Mouse (Mus musculus): ENCODE results near the gene Kdm4b. TPM values are rescaled to one million over a fixed set of nuclear protein-coding genes. Genes with fewer than 3 reads are reported as not detected.

Kdm4b gene
- polyA plus RNA-seq, 1 experiment from 2014 or later: 66.7 TPM

DNA sequence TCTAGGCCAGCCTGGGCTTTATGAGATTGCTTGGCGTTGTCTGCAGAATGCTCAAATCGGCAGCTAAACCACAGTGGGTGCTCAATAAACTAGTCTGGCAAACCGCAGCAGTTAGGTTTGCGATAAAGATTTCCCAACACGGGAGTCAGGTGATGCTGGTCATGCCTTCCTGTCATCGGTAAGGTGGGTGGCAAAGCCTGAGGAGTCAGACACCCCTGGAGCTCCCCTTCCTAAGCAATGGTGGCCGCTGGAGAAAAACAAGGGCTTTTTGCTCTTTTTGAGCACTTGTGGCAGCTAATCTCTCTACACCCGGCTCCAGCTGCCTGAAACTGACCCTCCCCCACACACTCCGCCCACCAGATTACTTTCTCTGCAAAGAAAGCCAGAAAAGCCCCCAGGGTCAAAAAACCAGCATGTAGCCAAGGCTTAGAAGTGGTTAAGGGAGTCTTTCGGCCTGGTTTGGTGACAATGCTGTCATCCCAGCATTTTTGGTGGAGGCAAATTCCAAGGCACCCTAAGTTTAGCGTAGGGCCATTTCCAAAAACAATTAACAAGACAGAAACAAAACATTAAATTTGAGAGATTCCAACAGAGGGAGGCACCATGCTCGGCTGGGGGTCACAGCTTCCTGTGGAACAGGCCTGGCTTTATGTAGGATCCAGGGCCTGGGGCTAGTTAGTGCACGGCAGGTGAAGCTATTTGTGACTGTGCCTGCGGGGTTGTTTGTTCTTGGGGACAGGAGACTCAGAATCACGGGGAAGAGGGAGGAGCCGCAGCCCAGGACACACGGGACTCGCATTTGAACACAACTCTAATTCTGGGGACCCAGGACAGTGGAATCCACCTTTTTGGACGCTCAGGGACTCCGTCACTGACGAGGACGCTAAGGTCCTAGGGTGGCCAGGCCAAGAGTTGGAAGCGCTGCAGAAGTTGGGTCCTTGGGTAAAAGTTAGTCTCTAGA lies 36.2 kb upstream of the Kdm4b start:
- Histone ChIP-seq H3K9ac (peak overlapping the region; percentile 35), H3K4me2 (peak overlapping the region; percentile 46), H3K9me3 (no peaks in the 10 kb centered on the region), H3K27ac (peak overlapping the region; percentile 71), H3K27me3 (no peaks in the 10 kb centered on the region), H3K4me1 (replicated peaks) (peaks cover 34% of the 10 kb centered on the region), H3K36me3 (peaks cover 3% of the 10 kb centered on the region; the same call in 1 of the 2 replicates), H3K4me3 (peak overlapping the region; percentile 23)
- WGBS: 5% methylated on average over 23 of the region's 23 CpGs
- no peak for ATAC-seq (ENCODE audit: low FRiP score)

DNA sequence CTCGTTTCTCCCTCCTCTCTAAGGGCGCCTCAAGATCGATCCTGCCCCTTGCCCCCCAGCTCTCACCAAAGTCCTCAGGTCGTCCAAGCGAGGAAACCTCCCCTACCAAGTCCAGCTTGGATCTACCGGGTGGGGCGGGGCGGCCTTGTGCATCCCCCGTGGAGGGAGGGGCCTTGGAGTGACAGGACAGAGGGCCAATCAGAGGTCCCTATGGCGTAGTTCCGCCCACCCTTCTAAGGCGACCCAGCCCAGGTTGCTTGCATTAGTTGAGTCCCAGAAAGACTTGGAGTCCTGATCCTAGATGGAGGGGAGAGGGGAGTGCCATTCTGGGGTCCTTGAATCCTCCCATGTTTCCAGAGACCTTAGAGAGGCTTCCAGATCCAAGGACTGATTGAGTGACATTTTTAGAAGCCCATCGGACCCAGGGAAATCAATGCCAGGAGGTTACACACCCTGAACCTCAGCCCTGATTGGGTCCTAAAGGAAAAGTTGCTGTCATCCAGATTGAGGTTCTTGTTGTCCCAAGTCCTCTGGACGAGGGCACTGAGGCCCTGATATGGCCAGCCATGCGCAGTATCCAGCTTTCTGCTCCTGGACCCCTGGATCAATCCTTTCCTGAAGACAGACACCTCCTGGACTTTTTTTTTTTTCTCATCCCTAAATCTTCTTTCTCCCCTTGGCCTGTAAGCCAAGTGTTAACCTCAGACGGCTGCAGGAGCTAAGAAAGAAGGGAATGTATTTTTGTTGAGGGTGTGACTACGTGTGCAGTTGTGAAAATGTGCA lies 35.3 kb upstream of the Kdm4b start:
- WGBS: 4% methylated on average over 17 of the region's 17 CpGs
- no peaks in the 10 kb centered on the region for H3K27me3 ChIP-seq
- peaks cover 3% of the 10 kb centered on the region; the same call in 1 of the 2 replicates for H3K36me3 ChIP-seq
- peak overlapping the region; percentile 35; the same call in 1 of the 2 replicates for H3K9ac ChIP-seq
- peak overlapping the region; percentile 71; the same call in 1 of the 2 replicates for H3K27ac ChIP-seq
- H3K4me2 ChIP-seq: peak overlapping the region; percentile 46
- peak; percentile 52 for ATAC-seq (ENCODE audit: low FRiP score)
- no peaks in the 10 kb centered on the region for H3K9me3 ChIP-seq
- H3K4me1 ChIP-seq (replicated peaks): peaks cover 34% of the 10 kb centered on the region
- peak overlapping the region; percentile 23 for H3K4me3 ChIP-seq

DNA sequence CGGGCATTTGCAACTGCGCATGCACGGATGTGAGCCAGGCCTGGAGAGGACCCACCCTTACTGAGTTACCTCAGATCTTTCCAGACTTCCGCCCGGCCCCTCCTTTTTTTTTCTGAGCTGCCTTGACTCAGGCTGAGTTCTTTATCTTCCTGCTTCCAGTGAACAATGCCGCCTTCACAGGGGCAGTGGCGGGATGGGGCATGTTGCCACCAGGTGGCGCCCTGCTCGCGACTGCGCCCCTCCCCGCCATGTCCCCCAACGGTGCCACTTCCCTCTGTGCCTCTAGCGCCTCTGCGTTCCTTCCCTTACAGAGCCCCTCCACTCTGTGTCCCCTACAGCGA lies 34.7 kb upstream of the Kdm4b start:
- Histone ChIP-seq H3K27me3 (no peaks in the 10 kb centered on the region), H3K4me3 (peak overlapping the region; percentile 23), H3K4me1 (replicated peaks) (peaks cover 34% of the 10 kb centered on the region), H3K9me3 (no peaks in the 10 kb centered on the region), H3K27ac (peak overlapping the region; percentile 71), H3K36me3 (no peaks in the 10 kb centered on the region), H3K9ac (peak overlapping the region; percentile 35; the same call in 1 of the 2 replicates), H3K4me2 (peak overlapping the region; percentile 46)
- WGBS: 1% methylated on average over 16 of the region's 16 CpGs
- peak; percentile 72 for ATAC-seq (ENCODE audit: low FRiP score)

DNA sequence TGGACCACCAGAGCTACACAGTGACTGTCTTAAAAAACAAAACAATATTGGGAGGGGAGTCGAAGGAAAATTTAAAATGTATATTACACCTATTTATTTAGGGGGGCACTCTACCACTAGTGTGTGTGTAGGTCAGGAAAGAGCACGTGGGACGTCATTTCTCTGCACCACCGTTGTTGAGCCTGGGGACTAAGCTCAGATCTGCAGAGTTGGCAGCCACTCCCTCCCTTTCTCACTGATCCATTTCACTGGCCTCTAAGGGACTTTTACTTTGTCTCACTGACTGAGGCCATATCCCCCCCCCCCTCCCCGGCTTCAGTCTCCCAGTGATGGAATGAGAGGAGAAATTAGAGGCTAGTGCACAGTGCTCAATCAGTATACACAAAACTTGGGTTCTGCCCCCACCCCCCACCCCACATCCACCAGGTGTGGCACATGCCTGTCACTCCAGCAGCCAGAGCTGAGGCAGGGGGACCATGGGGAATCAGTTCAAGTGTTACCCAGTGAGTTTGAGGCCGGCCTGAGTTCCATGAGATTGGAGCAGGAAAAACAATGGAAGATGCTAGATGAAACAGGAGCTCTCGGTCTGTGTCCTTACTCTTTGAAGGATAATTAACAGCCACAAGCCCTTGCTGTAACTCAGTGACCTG lies 33.9 kb upstream of the Kdm4b start:
- WGBS: 66% methylated on average over 7 of the region's 7 CpGs
- ATAC-seq (ENCODE audit: low FRiP score): no peak
- H3K9ac ChIP-seq: no peak overlapping the region
- no peak overlapping the region for H3K4me3 ChIP-seq
- no peaks in the 10 kb centered on the region for H3K36me3 ChIP-seq
- no peak overlapping the region for H3K27ac ChIP-seq
- no peak overlapping the region for H3K4me2 ChIP-seq
- H3K9me3 ChIP-seq: no peaks in the 10 kb centered on the region
- no peaks in the 10 kb centered on the region for H3K27me3 ChIP-seq
- peaks cover 34% of the 10 kb centered on the region for H3K4me1 ChIP-seq (replicated peaks)

DNA sequence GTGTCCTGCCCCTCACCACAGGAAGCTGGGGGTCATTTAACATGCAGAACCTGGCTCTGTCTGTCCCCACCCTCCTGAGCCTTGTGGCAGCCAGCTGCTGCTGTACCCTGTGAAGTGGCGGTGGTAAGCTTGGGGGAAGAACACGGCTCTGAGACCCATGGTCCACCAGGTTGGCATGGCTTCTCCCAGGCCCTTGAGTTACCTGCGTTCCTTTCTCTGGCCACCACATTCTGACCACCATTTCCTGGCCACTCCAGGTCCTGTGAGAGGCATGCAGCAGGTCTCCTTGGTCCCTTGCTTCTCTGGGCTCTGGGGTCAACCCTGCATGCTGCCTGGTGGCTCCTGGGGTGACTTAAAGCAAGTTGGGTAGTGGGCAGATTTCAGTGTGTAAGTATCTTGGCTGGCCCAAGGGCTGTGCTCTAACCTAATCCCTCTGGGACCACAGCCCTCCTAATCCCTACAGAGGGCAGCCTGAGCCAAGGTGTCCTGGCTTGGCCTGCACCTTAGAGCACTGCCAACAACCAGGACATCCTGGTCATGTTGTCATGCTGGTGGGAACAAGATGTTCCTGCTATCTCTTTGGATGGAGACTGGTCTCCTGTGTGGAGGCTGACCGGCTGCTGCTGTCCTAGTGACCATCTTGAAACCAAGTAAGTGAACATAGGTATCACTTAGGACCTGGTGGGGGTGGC lies 33.2 kb upstream of the Kdm4b start, which contains the start of gene Plin3:
Gene Plin3 (minus strand): TSS at position 343 of the 692 bp plus-strand sequence.
- Histone ChIP-seq H3K9ac (no peak within 1 kb of the TSS), H3K9me3 (no peaks in the 10 kb centered on the region), H3K4me1 (replicated peaks) (peaks cover 32% of the 10 kb centered on the region), H3K27me3 (no peaks in the 10 kb centered on the region), H3K36me3 (no peaks in the 10 kb centered on the region), H3K4me2 (no peak within 1 kb of the TSS), H3K27ac (no peak within 1 kb of the TSS), H3K4me3 (no peak within 1 kb of the TSS)
- ATAC-seq (ENCODE audit: low FRiP score): no peak
- 81% methylated on average over 4 of the region's 4 CpGs for WGBS

DNA sequence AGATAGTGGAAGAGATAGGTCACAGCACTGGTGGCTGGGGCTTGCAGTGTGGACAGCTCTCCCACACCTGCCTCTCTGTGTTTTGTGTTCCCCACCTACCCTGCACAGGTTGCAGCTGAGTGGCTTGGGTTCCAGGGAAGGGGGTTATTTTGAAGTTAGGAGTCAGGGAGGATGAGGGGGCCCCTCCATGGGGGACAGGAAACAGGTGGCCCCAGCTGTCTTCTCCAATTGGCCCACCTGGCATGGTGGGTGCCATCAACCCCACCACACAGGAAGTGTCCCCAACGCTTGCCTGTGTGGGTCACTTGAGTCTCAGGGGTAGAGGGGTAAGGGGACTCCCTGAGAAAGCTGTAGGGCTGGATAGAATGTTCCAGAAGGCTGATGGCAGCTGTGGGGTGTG lies 32.6 kb upstream of the Kdm4b start:
- Histone ChIP-seq H3K27ac (no peak overlapping the region), H3K9me3 (no peaks in the 10 kb centered on the region), H3K4me2 (no peak overlapping the region), H3K27me3 (no peaks in the 10 kb centered on the region), H3K36me3 (no peaks in the 10 kb centered on the region), H3K4me1 (replicated peaks) (peaks cover 27% of the 10 kb centered on the region), H3K4me3 (no peak overlapping the region), H3K9ac (no peak overlapping the region)
- ATAC-seq (ENCODE audit: low FRiP score): no peak
- 86% methylated on average over 1 of the region's 1 CpGs for WGBS

DNA sequence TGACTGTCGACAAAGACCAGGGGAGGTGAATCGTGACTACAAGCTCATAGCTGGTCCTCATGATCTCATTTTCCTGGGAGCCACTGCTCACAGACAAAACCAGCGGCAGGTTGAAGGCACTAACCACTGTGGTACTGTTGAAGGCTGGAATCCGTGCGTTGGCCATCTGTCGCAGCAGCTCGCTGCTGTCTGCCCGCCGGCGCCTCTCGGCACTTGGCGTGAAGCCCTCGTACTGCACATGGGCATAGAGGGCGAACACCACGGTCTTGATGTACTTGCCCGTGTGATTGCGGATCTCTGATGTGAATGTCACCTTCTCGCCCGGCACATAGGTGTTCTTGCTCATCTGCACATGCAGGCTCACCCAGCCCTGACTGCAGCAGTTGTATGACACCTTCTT lies 31.6 kb upstream of the Kdm4b start:
- H3K27ac ChIP-seq: no peak overlapping the region

DNA sequence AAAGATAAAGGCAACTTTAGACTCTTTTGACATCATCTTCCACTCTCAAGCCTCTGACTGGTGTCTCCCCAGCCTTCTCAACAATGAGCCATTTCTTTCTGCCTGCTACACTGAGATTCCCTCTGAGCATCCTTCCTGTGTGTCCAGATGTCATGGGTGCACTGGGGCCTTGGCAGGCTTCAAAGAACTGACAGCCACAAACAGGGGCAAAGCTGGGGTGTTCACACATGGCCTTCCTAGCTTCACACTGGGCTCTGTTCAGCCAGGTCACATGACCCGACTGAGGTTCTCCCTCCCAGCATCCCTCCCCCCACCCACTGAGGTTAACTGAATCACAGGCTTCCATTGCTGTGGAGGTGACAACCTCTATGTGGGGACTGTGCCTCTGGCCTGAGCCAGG lies 29.7 kb upstream of the Kdm4b start:
- no peak overlapping the region for H3K4me2 ChIP-seq
- no peaks in the 10 kb centered on the region for H3K9me3 ChIP-seq
- no peak for ATAC-seq (ENCODE audit: low FRiP score)
- H3K27me3 ChIP-seq: no peaks in the 10 kb centered on the region
- no peak overlapping the region for H3K4me3 ChIP-seq
- no peak overlapping the region for H3K27ac ChIP-seq
- H3K4me1 ChIP-seq (replicated peaks): peaks cover 4% of the 10 kb centered on the region
- 72% methylated on average over 1 of the region's 1 CpGs for WGBS
- H3K9ac ChIP-seq: no peak overlapping the region
- H3K36me3 ChIP-seq: no peaks in the 10 kb centered on the region

More for the DNA sequence above, 31.6 kb upstream of the Kdm4b start:
- Histone ChIP-seq H3K4me3 (no peak overlapping the region), H3K9me3 (no peaks in the 10 kb centered on the region), H3K36me3 (no peaks in the 10 kb centered on the region), H3K27me3 (no peaks in the 10 kb centered on the region), H3K9ac (no peak overlapping the region), H3K4me1 (replicated peaks) (peaks cover 22% of the 10 kb centered on the region), H3K4me2 (no peak overlapping the region)
- no peak for ATAC-seq (ENCODE audit: low FRiP score)
- 89% methylated on average over 19 of the region's 19 CpGs for WGBS

DNA sequence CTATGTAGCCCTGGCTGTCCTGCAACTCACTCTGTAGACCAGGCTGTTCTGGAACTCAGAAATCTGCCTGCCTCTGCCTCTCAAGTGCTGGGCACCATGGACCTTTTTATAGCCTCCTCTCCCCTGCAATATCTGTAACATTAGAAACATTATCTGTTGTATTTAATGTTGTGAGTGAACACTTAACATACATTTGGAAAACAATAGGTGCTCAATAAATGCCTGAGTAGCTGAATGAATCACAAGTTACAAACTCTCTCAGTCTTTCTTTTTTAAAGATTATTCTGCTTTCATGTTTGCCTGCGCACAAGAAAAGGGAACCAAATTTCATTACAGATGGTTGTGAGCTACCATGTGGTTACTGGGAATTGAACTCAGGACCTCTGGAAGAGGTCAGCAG lies 27.6 kb upstream of the Kdm4b start:
- Histone ChIP-seq H3K4me1 (replicated peaks) (peaks cover 7% of the 10 kb centered on the region), H3K27me3 (peaks cover 4% of the 10 kb centered on the region; the same call in 1 of the 2 replicates), H3K4me3 (no peak overlapping the region), H3K9me3 (no peaks in the 10 kb centered on the region), H3K27ac (no peak overlapping the region), H3K9ac (no peak overlapping the region), H3K4me2 (no peak overlapping the region), H3K36me3 (no peaks in the 10 kb centered on the region)
- 100% methylated on average over 1 of the region's 1 CpGs for WGBS
- no peak for ATAC-seq (ENCODE audit: low FRiP score)

DNA sequence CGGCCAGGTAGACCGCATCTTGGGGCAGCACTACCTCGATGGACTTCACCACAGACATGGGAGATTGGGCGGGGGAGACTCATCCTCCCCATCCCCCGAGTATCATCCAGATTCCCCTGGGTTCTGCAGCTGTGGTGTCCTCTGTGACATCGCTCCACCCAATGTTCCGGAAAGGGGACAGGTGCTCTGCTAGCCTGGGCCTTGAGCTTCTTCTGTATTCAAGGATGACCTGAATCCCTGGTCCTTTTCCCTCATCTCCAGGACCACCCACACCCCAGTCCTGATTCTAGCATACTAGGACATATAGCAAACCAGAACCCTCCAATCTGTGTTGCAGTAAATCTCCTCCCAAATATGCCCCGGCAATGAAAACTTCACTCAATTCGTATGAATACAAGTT lies 25.7 kb upstream of the Kdm4b start, which contains the start of gene Arrdc5:
Gene Arrdc5 (minus strand): TSS at position 101 of the 400 bp plus-strand sequence.
- H3K9me3 ChIP-seq: no peaks in the 10 kb centered on the region
- H3K27ac ChIP-seq: no peak within 1 kb of the TSS
- 93% methylated on average over 9 of the region's 9 CpGs for WGBS
- no peaks in the 10 kb centered on the region for H3K36me3 ChIP-seq
- no peak within 1 kb of the TSS for H3K4me2 ChIP-seq
- H3K9ac ChIP-seq: no peak within 1 kb of the TSS
- ATAC-seq (ENCODE audit: low FRiP score): no peak
- peaks cover 20% of the 10 kb centered on the region for H3K4me1 ChIP-seq (replicated peaks)
- H3K27me3 ChIP-seq: peaks cover 7% of the 10 kb centered on the region; the same call in 1 of the 2 replicates
- no peak within 1 kb of the TSS for H3K4me3 ChIP-seq

DNA sequence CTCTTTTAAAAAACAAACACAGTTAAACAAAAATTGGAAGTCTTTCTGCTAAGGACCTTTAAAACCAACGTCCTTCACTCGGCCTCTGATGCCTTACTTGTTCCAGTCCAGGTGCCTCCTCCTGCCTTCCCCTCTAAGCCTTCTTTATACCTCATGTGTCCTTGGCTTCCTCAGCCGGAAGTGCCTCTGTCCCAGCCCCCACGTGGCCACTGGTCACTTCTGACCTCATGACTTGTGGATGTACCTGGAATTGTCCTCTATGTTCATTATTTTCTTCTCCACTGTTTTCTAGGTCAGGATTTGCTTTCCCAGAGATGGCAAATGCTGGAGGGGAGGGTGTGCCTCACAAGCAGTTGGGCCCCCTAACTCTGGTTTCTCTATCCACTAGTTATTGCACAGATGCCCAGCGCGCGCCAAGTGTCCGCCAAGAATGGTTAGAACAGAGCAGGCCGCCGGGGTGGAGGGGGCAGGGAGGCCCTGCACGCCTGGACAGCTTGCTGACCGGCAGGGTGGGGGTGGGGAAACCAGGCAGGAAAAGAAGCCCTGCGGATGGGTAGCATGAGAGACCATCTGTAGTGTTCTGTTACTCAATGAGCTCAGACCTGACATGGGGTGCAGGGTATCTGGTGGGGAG lies 23.4 kb upstream of the Kdm4b start:
- H3K9me3 ChIP-seq: no peaks in the 10 kb centered on the region
- no peak for ATAC-seq (ENCODE audit: low FRiP score)
- H3K27me3 ChIP-seq: peaks cover 7% of the 10 kb centered on the region; the same call in 1 of the 2 replicates
- H3K4me3 ChIP-seq: no peak overlapping the region
- H3K27ac ChIP-seq: no peak overlapping the region
- H3K36me3 ChIP-seq: no peaks in the 10 kb centered on the region
- peaks cover 36% of the 10 kb centered on the region for H3K4me1 ChIP-seq (replicated peaks)
- no peak overlapping the region for H3K9ac ChIP-seq
- WGBS: 25% methylated on average over 13 of the region's 13 CpGs
- peak overlapping the region; percentile 87 for H3K4me2 ChIP-seq

Data from hindbrain, embryonic 13.5 days (tissue).